Mouse (Mus musculus) adrenal gland, postnatal 4 days (tissue): ENCODE data around the gene Dpep1. TPM values are rescaled to one million over a fixed set of nuclear protein-coding genes. Genes with fewer than 3 reads are reported as not detected.
"Not testable (repeated sequence)": the region's sequence is repeated elsewhere in the genome, so short reads cannot be mapped to it uniquely, and the experiment has no call there.

Experiments
- DNase-seq, 2 experiments: peaks; one replicate each; pipeline ENCODE4 v3.0.0; 2021 to 2022; ENCODE audit warnings: low spot score in 2 of 2, mixed read lengths in 2 of 2
- long read RNA-seq, 2 experiments: library from polyadenylated mRNA; stranded (forward); transcript quantifications; one replicate each; pipeline ENCODE4 v2.0.0; 2021
- total RNA-seq, 2 experiments: library from RNA; stranded (reverse); gene quantifications; 2 replicates each; pipeline ENCODE4 v1.2.3; 2021

Dpep1 gene
- total RNA-seq = 10 to 100 TPM; 16.8 to 29.2 TPM
- long read RNA-seq, experiment 1, transcript Dpep1-201 (11 exons, 2,236 nt) = major isoform, 23 of 36 reads
- long read RNA-seq, experiment 1, partial matches to known transcripts = 4 of 36 reads
- long read RNA-seq, experiment 1, other reads (novel, unspliced or antisense) = 9 of 36 reads
- long read RNA-seq, experiment 2, transcript Dpep1-201 (11 exons, 2,236 nt) = major isoform, 35 of 53 reads
- long read RNA-seq, experiment 2, partial matches to known transcripts = 10 of 53 reads
- long read RNA-seq, experiment 2, other reads (novel, unspliced or antisense) = 8 of 53 reads

DNA sequence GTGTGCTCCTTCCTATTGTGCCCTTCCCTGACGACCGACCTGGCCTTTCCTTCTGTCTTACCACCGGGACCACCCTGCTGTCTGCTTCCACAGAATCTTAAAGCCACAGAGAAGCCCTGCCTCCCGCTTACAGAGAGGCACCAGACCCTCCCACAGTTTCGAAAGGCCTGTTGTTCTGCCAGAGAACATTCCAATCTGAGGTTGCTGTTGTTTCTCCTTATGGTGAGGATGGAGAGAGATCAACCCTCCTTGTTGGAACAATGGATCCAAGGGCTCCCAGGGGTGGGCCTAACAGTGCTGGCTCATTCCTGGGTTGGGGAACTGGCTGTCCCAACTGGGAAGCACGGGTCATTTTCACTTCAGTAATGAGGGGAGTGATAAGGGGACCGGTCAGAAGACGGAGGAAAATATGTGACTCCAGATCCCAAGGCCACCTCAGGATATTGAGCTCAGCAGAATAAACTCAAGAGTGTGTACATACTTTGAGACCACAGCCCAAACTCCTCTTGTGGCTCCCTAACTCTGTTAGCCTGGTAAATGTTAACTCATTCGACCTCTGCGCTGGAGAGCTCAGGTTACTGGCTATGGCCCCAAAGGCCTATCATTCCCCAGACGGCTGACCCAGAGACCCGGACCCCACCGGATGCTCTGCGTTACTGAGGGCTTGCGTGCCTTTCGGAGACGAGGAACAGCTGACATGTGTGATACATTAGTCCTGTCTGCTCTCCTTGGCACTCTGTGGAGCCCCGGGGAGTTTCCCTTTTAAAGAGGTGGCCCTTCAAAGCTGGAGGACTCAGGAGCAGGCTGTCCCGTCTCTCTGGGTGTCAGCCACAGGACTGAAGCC lies at the start of gene Dpep1:
Gene Dpep1 (plus strand): TSS at position 677 of the 844 bp plus-strand sequence.
- no peak for DNase-seq

DNA sequence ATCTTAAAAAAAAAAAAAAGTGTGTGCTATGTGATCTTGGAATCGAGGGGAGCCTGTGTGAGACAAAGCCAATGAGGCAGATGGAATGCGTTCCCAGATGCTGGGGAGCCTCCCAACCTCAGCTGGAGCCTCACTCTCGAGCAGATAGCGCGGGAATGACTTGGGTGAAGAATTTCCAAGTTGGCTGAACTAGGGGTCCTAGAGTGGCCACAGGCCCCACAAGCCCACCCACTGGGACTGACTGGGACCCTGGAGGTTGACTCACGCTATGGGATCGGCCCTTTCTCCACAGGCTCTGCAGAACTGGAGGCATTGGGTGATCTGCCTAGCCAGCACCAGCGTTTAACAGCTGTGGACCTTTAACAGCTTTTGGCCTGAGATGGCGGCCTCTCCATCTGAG lies 49.8 kb upstream of the Dpep1 start:
- no peak for DNase-seq

DNA sequence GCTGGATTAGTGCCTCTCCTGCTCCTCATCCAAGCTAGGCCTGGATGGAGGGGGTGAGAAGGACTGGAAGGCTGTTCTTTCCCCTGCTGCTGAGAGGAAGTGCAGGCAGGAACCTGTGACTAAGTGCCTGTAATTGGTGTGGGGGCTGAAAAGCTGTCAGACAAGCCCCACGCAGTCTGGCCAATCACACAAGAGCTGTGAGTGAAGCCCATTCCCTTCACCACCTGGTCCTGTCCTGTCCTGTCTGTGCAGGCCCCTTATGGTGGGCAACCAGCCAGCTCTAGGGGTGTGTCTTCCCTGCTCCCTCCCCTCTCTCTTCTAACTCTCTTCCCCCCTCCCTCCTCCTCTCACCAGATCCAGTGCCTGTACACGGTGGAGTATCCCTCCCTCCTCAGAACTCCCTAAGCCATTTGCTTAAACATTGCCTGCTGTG lies 48.4 kb upstream of the Dpep1 start:
- DNase-seq = no peak

DNA sequence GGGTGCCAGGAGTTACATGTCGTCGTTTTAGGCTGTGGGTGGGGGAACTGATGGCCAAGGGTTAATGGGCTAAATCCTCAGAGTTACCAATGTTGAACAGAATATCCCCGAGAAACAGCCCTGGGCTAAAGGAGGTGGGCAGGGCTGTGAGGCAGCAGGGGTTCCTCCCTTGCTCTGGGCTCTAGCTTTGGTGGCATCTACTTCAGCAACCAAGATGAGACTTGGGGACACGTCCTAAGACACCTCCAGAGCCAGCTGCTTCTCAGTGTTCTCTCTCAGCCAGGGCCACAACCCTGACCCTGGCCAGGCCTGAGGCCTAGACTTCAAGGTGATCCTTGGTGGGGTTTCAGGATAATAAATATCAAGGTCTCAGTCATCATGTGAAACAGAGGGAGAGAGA lies 47.3 kb upstream of the Dpep1 start:
- no peak for DNase-seq

DNA sequence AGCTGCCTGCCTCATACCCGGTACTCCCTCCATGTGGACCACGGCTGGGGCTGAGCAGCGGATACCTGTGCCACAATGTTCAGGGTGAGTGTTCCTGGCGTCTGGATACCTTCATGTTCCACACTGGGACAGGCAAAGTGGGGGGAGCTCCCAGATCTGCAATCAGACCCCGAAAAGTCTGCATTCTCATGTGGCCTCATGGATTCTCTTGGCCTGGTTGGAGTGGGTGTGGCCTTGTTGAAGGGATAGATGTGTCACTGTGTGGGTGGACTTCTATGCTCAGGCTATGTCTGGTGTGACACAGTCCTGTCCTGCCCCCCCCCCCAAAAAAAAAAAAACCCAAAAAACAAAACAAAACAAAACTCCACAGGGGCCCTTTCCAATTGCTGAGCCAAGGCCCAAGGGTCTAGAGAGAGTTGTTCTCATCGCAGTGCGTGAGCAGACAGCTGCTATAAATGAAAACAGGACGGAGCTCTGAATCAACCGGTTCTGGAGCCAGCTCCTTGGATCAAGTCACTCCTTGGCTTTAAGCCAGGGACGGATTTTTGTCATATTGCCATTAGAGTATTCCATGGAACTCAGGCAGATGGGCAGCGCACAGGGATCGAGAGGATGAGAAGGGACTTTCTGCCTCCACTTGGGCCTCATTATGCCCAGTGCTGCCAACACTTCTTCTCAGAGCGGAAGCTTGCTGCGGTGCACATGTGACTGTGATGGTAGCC lies 44.1 kb upstream of the Dpep1 start:
- DNase-seq = peak in 1 of 2 experiments; percentile 60

DNA sequence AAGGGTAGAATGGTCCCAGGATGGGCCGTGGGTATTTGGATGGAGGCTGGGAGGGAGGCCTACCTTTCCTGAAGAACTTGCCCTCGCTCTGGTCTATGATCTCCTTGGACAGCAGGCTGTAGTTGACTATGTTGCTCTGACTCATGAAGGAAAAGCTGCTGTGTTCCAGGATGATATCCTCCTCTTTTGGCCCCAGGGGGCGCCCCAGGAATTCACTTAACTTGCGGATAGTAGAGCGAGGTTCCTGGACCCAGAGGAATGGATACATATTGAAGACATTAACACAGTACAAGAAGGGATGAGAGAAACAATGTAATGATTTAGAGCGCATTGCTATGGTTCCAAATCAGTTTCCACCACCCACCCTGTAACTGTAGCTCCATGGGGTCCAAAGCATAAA lies 40.8 kb upstream of the Dpep1 start:
- no peak for DNase-seq

DNA sequence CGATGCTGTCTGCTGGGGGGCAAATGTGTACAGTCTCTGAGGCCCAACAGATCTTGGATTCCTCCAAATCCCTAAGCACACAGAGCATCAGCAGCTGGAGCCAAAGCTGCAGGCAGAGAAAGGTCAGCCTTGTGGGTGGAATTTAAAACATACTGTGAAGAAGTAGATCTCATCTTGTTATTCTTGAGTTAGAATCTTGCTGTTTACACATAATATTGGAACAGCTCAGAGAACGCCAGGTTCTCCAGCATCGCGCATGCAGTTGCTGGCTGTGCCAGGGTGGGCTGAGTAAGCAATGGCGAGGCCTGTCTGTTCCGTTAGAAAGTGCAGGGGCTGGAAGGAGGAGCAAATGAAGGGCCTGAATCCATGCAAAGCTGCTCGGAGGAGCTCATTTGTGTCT lies 39.7 kb upstream of the Dpep1 start:
- DNase-seq = no peak

DNA sequence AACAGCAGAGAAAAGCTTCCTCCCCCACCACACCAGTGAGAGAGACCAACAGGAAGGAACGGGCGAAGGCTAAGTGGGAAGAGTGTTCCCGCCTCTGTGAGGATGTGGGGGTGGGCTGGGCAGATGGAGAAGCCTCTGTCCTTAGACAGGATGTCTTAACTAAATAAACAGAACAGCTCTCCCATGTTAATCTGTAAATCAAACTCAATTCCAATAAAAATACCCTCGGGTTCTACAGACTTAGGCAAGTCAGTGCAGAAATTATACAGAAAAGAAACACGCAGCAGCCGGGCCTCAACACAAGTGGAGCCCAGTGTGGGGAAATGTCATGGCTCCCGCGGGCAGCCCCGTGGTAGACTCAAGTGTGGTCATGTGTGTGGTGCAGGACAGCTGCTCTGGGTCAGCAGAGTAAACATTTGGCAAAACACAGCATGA lies 35.3 kb upstream of the Dpep1 start:
- DNase-seq = no peak

DNA sequence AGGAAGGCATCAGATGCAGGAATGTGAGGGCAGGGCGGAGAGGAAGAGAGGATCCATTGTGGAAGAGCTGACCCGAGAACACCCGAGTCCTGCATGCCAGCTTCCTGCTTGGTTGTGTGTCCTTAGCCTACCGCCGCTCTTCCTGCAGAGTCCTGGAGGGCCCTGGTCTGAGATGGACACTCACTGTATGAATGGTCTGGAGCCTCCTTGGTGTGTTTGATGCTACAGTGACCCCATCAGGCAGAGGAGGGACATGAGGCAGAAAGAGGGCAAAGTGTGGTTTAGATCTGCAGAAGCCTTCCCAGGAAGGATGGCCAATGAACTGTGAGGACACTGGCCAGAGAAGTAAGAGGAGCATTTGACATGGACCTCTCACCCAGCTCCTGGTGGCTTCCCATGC lies 30.9 kb upstream of the Dpep1 start:
- DNase-seq = no peak

DNA sequence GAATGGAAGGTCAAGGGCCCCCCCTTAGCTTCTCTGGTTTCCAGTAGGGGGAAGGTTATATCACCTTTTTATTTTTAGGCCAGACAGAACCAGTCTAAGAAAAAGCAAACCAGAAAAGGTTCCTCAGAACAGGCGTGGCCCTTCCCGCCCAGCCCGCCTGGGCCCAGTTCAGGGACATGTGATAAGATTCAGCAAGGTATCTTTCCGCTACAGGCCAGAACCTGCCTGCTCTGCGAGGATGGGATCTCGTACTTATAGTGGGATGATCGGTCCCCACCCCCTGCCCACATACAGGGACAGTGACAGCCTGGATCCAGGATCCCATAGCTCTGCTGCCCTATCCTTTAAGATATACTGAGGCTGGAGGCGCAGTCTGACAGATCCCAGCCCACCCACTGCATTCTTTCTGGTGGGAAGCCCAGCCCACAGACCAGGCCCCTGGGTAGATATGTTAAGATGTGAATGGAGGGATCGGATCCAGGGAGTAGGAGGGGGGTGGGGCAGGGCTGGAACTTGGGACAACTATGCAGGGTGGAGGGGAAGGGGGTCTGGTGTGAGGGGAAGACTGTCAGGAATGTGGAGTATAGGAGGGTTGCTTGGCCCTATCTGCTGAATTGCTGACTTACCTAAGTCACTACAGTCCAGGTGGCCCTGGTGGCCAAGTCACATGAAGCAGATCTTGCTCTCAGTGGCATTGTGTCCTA lies 29.8 kb upstream of the Dpep1 start:
- DNase-seq = no peak

DNA sequence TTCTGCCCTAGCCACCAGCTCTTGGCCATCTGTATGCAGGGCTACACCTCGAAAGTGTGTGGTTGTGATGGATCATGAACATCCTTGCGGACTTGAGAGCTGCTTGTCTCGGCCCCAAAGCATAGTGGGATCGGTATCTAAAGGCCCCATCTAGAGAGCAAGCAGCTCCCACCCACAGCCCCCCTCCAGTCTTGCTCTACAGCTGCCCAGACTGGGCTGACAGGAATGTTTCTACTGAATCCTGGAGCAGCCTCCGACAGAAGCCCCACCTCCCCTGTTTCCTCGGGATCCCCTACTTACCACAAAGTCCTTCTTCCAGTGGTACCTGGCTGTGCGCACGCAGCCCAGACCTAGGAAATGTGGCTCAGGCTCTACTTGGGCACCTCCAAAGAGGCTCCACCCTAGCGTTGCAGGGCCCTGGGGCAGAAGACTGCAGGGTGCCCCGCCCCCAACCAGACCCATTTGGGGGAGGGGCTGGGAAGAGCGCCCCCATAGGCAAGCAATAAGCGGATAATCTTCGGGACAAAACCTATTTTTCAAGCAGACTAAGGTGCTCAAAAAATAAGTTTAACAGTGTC lies 28.1 kb upstream of the Dpep1 start, which contains the start of gene Sult5a1:
Gene Sult5a1 (minus strand): TSS at position 428 of the 578 bp plus-strand sequence.
- no peak for DNase-seq

DNA sequence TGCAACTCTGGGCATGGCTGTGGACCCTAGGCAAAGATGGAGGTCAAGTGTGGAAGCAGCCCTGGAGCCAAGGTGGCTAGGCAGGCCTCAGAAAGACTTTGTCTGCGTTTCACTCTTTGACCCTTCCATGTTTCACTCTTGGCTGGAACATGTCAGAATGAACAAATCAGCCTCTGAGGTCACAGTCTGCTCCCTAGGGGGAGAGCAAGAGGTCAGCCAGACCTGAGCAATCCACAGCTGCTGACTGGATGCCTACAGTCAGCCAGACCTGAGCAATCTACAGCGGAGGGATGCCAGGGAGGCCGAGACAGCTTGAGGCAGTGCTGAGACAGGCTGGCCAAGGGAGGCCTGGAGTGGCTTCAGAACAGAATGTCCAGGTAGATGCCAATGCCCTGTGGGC lies 4.7 kb upstream of the Dpep1 start:
- DNase-seq = no peak

DNA sequence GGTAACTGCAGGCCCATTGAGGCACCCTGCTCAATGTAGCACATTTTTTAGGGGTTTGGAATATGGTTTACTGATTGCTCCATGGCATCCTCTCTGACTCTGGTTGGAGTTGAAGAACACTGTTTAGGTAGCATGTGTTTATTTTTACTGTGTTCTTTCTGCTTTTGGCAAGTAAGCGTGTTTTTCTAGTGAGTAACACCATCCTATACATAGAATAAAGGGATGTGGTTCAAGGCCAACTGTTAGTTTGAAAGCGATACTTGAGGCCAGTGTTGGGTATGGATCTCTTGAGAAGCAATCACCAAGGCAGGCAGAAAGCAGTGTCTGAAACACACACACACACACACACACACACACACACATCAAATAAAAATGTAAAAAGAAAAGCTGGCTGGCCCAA lies 2.0 kb downstream of the Dpep1 start:
- DNase-seq = no peak

DNA sequence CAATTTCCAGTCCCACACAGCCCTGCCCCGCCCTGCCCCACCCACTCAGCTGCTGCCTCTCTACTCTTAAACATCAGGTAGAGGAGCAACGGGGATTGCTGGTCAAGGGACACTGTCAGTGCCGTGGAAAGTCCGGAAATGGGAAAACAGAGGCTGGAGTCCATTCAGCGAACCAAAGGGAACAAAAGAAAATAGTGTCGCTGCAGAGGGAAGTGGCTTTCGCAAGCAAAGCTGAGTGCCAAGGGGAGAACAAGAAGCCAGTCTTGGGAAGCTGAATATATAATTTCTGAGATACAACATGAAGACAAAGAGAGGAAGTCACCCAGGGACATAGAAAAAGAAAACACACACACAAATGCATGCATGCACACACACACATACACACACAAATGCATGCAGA lies 2.8 kb downstream of the Dpep1 start:
- DNase-seq = no peak

DNA sequence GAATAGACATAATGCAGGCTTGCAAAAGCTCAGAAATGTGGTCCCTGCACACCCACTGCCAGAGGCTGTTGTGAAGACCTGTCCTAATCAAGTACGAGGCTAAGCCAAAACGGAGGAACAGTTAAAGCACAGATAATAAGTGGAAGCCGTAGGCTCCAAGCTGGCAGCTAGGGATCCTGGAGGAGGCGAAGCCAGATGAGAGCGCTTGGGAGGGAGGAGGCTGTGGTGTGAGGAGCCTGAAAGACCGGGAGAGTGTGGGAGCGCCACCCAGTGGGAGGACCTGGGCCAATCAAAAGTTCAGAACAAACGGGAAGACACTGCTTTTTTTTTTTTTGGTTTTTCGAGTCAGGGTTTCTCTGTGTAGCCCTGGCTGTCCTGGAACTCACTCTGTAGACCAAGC lies 4.6 kb downstream of the Dpep1 start:
- DNase-seq = peak; percentile 36 to 64

DNA sequence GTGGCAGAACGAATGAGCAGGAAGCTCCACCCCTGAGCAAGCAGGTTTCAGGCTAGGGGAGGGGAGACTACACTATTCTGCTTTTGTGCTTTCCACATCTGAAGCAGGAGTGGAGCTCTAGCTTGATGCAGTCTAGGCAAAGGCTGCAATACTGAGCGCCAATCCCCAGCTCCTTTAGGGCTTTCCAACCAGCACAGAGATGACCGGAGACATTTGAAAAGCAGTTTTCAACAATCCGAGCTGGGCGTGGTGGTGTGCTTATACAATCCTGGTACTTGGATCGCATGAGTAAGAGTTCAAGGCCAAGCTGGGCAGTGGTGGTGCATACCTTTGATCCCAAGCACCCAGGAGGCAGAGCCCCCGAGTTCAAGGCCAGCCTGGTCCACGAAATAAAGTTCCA lies 5.9 kb downstream of the Dpep1 start:
- DNase-seq = no peak

DNA sequence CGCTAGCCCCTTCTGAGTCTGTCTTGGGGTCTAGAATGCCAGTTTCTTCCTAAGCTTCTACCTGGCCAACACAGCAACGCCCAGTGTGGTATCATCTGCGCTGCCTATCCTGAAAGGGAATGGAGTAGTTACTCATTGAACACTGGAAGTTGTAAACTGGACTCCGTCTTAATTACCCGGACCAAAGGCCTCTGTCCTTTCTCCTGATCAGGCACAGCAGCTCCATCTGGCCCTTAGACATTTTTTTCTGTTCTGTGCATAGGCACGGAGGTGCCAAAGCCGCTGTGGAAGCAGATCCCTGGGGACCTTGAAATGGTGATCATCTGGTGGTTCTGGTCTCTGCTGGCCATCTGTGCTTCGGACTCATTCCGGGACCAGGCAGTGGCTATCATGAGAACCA lies 7.7 kb downstream of the Dpep1 start:
- no peak for DNase-seq

DNA sequence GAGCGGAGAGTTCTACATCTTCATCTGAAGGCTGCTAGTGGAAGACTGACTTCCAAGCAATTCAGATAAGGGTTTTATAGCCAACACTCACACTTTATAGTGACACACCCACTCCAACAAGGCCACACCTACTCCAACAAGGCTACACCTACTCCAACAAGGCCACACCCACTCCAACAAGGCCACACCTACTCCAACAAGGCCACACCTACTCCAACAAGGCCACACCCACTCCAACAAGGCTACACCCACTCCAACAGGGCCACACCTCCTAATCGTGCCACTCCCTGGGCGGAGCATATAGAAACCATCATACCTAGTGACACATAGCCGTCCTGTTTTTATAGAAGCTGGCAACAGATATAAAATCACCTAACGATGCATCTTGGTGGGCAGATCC lies 11.0 kb downstream of the Dpep1 start:
- not testable (repeated sequence) for DNase-seq

DNA sequence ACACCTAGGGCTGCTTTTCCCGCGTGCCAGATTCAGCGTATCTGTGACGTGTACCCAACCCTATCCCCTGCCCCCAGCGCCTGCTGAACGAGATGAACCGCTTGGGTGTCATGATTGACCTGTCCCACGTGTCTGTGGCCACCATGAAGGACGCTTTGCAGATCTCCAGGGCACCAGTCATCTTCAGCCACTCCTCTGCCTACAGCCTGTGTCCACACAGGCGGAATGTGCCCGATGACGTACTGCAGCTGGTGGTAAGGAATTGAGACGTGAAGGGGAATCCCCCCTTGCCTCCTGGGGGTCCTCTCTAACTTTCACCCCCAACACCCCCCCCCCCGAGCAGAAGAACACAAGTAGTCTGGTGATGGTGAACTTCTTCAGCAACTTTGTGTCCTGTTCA lies 13.8 kb downstream of the Dpep1 start:
- no peak for DNase-seq

DNA sequence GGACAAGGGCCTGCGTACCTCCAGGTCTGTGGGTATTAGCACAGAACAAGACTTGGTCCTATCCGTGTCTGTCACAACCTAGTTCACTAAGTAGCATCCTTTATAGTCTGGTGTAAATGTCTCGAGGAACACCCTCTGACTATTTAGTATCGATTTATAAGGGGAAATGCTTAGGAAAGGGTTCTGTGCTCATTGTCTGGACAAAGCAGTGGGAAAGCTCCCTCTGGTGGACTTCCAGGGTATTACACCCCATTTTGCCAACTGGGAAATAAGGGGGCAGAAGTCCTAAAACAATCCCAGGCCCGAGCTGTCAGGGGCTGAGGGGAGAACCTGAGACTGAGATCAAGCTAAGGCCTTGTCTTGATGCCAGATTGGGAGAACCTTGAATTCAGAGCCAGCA lies 16.2 kb downstream of the Dpep1 start:
- peak; percentile 24 to 49 for DNase-seq

DNA sequence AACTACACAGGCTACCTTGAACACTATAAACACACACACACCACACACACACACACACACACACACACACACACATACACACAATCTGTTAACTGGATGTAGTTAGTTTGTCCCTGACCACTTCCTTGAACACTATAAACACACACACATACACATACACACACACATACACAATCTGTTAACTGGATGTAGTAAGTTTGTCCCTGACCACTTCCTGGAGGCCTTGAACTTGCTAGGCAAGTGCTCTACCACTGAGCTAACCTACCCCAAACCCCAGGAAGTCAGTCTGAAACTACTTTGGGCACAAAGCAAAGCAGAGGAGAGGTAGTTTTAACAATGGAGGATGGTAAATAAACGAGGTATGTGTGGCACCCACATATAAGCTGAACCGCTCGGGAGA lies 17.5 kb downstream of the Dpep1 start:
- no peak for DNase-seq
